Mouse (Mus musculus): ENCODE data around the gene Pecam1. TPM values are rescaled to one million over a fixed set of nuclear protein-coding genes. Genes with fewer than 3 reads are reported as not detected.
"Not testable (repeated sequence)": the region's sequence is repeated elsewhere in the genome, so short reads cannot be mapped to it uniquely, and the experiment has no call there.

Gene Pecam1
- polyA plus RNA-seq, 1 experiment from 2014 or later, result 15.3 TPM

GRCm38 (mm10) chr11:106640059-106640458 is 110.4 kb downstream of the Pecam1 start:
- no peak overlapping the region for H3K27ac ChIP-seq (replicated peaks)

DNA sequence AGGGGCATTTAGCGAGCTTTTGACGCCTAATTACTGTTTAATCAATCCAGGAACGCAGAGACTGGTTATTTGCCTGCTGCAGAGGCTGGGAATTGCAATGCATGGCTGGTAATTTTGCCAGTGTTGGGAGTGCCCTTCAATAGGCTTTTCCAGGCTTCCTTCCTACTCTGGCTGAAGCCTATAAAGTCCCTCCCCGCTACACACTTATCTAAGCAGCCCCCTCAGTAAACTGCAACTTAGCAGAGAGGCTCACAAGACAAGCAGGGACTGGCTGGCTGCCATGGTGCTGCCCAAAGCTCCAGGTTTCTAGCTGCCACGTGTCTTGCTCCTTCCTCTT is 111.1 kb downstream of the Pecam1 start:
- Histone ChIP-seq H3K9me3 (replicated peaks) (no peaks in the 10 kb centered on the region), H3K27me3 (ENCODE audit: low read depth, poor library complexity, severe bottlenecking) (peaks cover 28% of the 10 kb centered on the region), H3K4me1 (peaks cover 34% of the 10 kb centered on the region), H3K4me3 (no peak overlapping the region), H3K36me3 (no peaks in the 10 kb centered on the region), H3K27ac (replicated peaks) (no peak overlapping the region)
- no peak for DNase-seq (ENCODE audit: low spot score)
- WGBS, result 33% methylated on average over 5 of the region's 5 CpGs

More at GRCm38 (mm10) chr11:106640059-106640458, 110.4 kb downstream of the Pecam1 start:
- H3K4me3 ChIP-seq, result no peak overlapping the region
- H3K27me3 ChIP-seq (ENCODE audit: low read depth, poor library complexity, severe bottlenecking), result peaks cover 28% of the 10 kb centered on the region
- WGBS, result 20% methylated on average over 9 of the region's 9 CpGs
- peaks cover 34% of the 10 kb centered on the region for H3K4me1 ChIP-seq
- DNase-seq (ENCODE audit: low spot score), result no peak
- no peaks in the 10 kb centered on the region for H3K9me3 ChIP-seq (replicated peaks)
- no peaks in the 10 kb centered on the region for H3K36me3 ChIP-seq

GRCm38 (mm10) chr11:106638551-106639355 is 111.7 kb downstream of the Pecam1 start:
- Histone ChIP-seq H3K4me3 (no peak overlapping the region), H3K27ac (replicated peaks) (no peak overlapping the region), H3K27me3 (ENCODE audit: low read depth, poor library complexity, severe bottlenecking) (peaks cover 28% of the 10 kb centered on the region), H3K4me1 (peaks cover 34% of the 10 kb centered on the region), H3K36me3 (no peaks in the 10 kb centered on the region), H3K9me3 (replicated peaks) (no peaks in the 10 kb centered on the region)
- no peak for DNase-seq (ENCODE audit: low spot score)
- WGBS, result 28% methylated on average over 9 of the region's 9 CpGs

GRCm38 (mm10) chr11:106637754-106638153 is 112.7 kb downstream of the Pecam1 start:
- peaks cover 28% of the 10 kb centered on the region for H3K27me3 ChIP-seq (ENCODE audit: low read depth, poor library complexity, severe bottlenecking)
- WGBS, result 8% methylated on average over 7 of the region's 7 CpGs
- DNase-seq (ENCODE audit: low spot score), result peak; percentile 30

GRCm38 (mm10) chr11:106635946-106636345 is 114.5 kb downstream of the Pecam1 start:
- Histone ChIP-seq H3K4me3 (no peak overlapping the region), H3K27me3 (ENCODE audit: low read depth, poor library complexity, severe bottlenecking) (peaks cover 28% of the 10 kb centered on the region), H3K36me3 (no peaks in the 10 kb centered on the region), H3K9me3 (replicated peaks) (peaks cover 15% of the 10 kb centered on the region), H3K27ac (replicated peaks) (no peak overlapping the region), H3K4me1 (peaks cover 34% of the 10 kb centered on the region)
- 61% methylated on average over 2 of the region's 2 CpGs for WGBS
- no peak for DNase-seq (ENCODE audit: low spot score)

More at GRCm38 (mm10) chr11:106637754-106638153, 112.7 kb downstream of the Pecam1 start:
- Histone ChIP-seq H3K4me1 (peaks cover 34% of the 10 kb centered on the region), H3K9me3 (replicated peaks) (peaks cover 7% of the 10 kb centered on the region), H3K4me3 (no peak overlapping the region; the same call in 1 of the 2 replicates), H3K27ac (replicated peaks) (no peak overlapping the region), H3K36me3 (no peaks in the 10 kb centered on the region)

- H3K9me3 ChIP-seq (replicated peaks), result peaks cover 15% of the 10 kb centered on the region
- not testable (repeated sequence) for DNase-seq (ENCODE audit: low spot score); H3K4me3 ChIP-seq; H3K27ac ChIP-seq (replicated peaks); H3K36me3 ChIP-seq
- WGBS, result 93% methylated on average over 3 of the region's 3 CpGs
- peaks cover 15% of the 10 kb centered on the region for H3K27me3 ChIP-seq (ENCODE audit: low read depth, poor library complexity, severe bottlenecking)
- peaks cover 20% of the 10 kb centered on the region for H3K4me1 ChIP-seq
Measured at GRCm38 (mm10) chr11:106634175-106634574, 116.3 kb downstream of the Pecam1 start.

DNA sequence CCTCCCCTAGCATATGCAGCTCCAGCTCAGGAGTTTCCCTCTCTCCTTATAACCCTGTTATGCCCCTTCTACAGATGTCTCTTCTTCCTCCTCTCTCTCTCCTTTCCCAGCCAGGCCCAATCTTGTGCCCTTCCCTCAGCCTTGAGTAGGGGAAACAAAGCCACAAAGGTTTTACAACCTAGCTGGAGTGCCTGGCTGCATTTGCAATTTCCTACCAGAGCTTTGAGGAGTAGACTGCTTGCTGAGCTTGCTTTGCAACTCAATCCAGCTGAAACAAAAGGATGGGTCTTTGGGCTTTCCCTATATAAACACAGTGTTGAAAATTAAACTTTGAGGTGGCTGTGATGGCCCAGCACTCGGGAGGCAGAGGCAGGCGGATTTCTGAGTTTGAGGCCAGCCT is 117.0 kb downstream of the Pecam1 start:
- no peak overlapping the region for H3K4me3 ChIP-seq
- WGBS, result 92% methylated on average over 2 of the region's 2 CpGs
- DNase-seq (ENCODE audit: low spot score), result no peak
- no peak overlapping the region for H3K27ac ChIP-seq (replicated peaks)
- H3K4me1 ChIP-seq, result peaks cover 13% of the 10 kb centered on the region
- H3K27me3 ChIP-seq (ENCODE audit: low read depth, poor library complexity, severe bottlenecking), result peaks cover 8% of the 10 kb centered on the region
- H3K9me3 ChIP-seq (replicated peaks), result peaks cover 15% of the 10 kb centered on the region
- H3K36me3 ChIP-seq, result no peaks in the 10 kb centered on the region

DNA sequence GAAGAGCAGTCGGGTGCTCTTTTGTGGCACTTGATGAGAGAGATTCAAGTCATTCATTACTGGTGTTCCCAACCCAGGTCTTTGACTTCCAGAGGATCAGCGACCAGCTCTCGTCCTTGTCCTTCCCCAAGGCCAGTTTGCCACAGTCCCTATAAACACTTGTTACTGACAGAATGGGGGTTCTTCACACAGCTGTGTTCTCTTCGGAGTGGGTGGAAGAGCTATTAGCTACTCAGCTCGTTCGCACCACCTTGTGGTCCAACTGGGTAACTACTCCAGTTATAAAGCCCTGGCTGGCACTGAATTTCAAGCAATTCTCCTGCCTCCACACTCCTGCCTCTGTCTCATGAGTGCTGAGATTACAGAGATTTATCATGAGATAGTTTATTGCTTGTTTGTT is 122.7 kb downstream of the Pecam1 start:
- Histone ChIP-seq H3K36me3 (no peaks in the 10 kb centered on the region), H3K4me3 (no peak overlapping the region), H3K27me3 (ENCODE audit: low read depth, poor library complexity, severe bottlenecking) (no peaks in the 10 kb centered on the region), H3K4me1 (peaks cover 10% of the 10 kb centered on the region), H3K27ac (replicated peaks) (no peak overlapping the region), H3K9me3 (replicated peaks) (peaks cover 7% of the 10 kb centered on the region)
- DNase-seq (ENCODE audit: low spot score), result peak; percentile 70
- 27% methylated on average over 6 of the region's 6 CpGs for WGBS

GRCm38 (mm10) chr11:106625577-106625976 is 124.9 kb downstream of the Pecam1 start:
- H3K4me3 ChIP-seq, result no peak overlapping the region
- H3K4me1 ChIP-seq, result peaks cover 10% of the 10 kb centered on the region
- DNase-seq (ENCODE audit: low spot score), result no peak
- H3K27ac ChIP-seq (replicated peaks), result no peak overlapping the region
- 62% methylated on average over 3 of the region's 3 CpGs for WGBS
- no peaks in the 10 kb centered on the region for H3K27me3 ChIP-seq (ENCODE audit: low read depth, poor library complexity, severe bottlenecking)
- no peaks in the 10 kb centered on the region for H3K9me3 ChIP-seq (replicated peaks)
- H3K36me3 ChIP-seq, result no peaks in the 10 kb centered on the region

DNA sequence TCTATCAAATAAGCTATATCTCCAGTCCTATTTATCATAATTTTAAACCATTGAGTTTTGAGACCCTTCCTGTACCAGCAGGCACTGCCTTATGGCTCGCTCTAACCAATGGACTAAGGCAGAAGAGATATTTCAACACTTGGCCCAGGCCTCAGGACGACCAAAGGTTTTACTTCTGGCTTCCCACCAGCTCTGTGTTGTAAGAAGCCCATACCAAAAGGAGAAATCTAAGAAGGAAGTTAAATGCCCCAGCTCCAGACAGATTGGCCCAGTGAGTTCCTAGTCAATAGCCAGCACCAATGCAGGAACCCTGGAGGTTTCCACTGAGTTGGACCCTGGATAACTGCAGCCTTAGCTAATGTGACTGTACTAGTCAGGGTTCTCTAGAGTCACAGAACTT is 126.8 kb downstream of the Pecam1 start:
- WGBS, result 78% methylated on average over 2 of the region's 2 CpGs
- Histone ChIP-seq H3K36me3 (no peaks in the 10 kb centered on the region), H3K27me3 (ENCODE audit: low read depth, poor library complexity, severe bottlenecking) (no peaks in the 10 kb centered on the region), H3K27ac (replicated peaks) (no peak overlapping the region), H3K4me3 (no peak overlapping the region), H3K4me1 (peaks cover 10% of the 10 kb centered on the region), H3K9me3 (replicated peaks) (no peaks in the 10 kb centered on the region)
- DNase-seq (ENCODE audit: low spot score), result no peak

- DNase-seq (ENCODE audit: low spot score), result no peak
- no peaks in the 10 kb centered on the region for H3K36me3 ChIP-seq
- no peak overlapping the region for H3K4me3 ChIP-seq
- no peak overlapping the region for H3K27ac ChIP-seq (replicated peaks)
- no peaks in the 10 kb centered on the region for H3K9me3 ChIP-seq (replicated peaks)
- 87% methylated on average over 8 of the region's 8 CpGs for WGBS
- H3K27me3 ChIP-seq (ENCODE audit: low read depth, poor library complexity, severe bottlenecking), result no peaks in the 10 kb centered on the region
- peaks cover 10% of the 10 kb centered on the region for H3K4me1 ChIP-seq
Measured at GRCm38 (mm10) chr11:106622056-106622455, 128.4 kb downstream of the Pecam1 start.

DNA sequence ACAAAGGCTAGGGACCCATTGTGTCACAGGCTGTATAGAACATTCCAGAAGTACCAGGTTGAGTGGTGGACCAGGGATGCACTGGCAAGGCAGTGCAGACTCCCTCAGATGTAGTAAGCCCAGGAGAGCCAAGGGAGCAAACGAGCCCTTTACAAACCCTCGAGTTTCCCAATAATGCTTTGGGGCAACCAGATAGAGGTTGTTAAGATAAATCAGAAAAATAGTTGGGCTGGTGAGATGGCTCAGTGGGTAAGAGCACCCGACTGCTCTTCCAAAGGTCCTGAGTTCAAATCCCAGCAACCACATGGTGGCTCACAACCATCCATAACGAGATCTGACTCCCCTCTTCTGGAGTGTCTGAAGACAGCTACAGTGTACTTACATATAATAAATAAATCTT is 131.7 kb downstream of the Pecam1 start:
- WGBS, result 86% methylated on average over 4 of the region's 4 CpGs
- DNase-seq (ENCODE audit: low spot score); H3K27ac ChIP-seq (replicated peaks); H3K4me1 ChIP-seq; H3K9me3 ChIP-seq (replicated peaks); H3K27me3 ChIP-seq (ENCODE audit: low read depth, poor library complexity, severe bottlenecking); H3K4me3 ChIP-seq; H3K36me3 ChIP-seq: not testable (repeated sequence)

GRCm38 (mm10) chr11:106617821-106618580 is 132.4 kb downstream of the Pecam1 start:
- 85% methylated on average over 13 of the region's 13 CpGs for WGBS
- DNase-seq (ENCODE audit: low spot score), result no peak
- no peaks in the 10 kb centered on the region for H3K9me3 ChIP-seq (replicated peaks)
- no peak overlapping the region for H3K4me3 ChIP-seq
- no peaks in the 10 kb centered on the region for H3K36me3 ChIP-seq
- H3K4me1 ChIP-seq, result peaks cover 7% of the 10 kb centered on the region
- no peak overlapping the region for H3K27ac ChIP-seq (replicated peaks)
- H3K27me3 ChIP-seq (ENCODE audit: low read depth, poor library complexity, severe bottlenecking), result no peaks in the 10 kb centered on the region
